Mouse (Mus musculus): ENCODE measurements around the gene Trappc10.

GRCm38 (mm10) chr10:78158041-78158440 lies 86.4 kb downstream of the Trappc10 start:
- no peak for TF ChIP-seq POLR2A (IDR thresholded peaks at IDR 0.05; ENCODE audit: extremely low read depth, insufficient read depth, low read length)
- TF ChIP-seq CTCF (IDR thresholded peaks at IDR 0.05; ENCODE audit: extremely low read depth, insufficient read depth, low read length) = no peak

Data from cortical plate, adult 2 months (tissue).